Comparison of ENCODE assay signal across 21 mouse cellular contexts in genomic region chr17:7877878-7878277, GRCm38 (mm10). TPM values are rescaled to one million over a fixed set of nuclear protein-coding genes. Genes with fewer than 3 reads are reported as not detected.
DNase-seq lines count a peak whose midpoint lies in the region; ATAC-seq lines count a peak whose summit lies in the region.
"Had no signal": no experiment of that assay in that cellular context is flagged by ENCODE, and none has a peak within 500 bp of the region (broad histone marks: within the 10 kb centered on the region; RNA-seq: fewer than 3 reads in every experiment).

No protein-coding gene starts in this region.

- H3K36me3 ChIP-seq in midbrain, embryonic 11.5 days (ENCODE audit: control insufficient read depth, insufficient read depth, low read length), result no peaks in the 10 kb centered on the region
- H3K36me3 ChIP-seq: embryonic facial prominence, embryonic 15.5 days; forebrain, embryonic 10.5 days; heart, embryonic 10.5 days; hindbrain, embryonic 13.5 days; limb, embryonic 12.5 days; liver, embryonic 15.5 days; stomach, embryonic 15.5 days had no signal

- H3K27ac ChIP-seq in midbrain, embryonic 11.5 days (ENCODE audit: low read depth, low read length), result no peak overlapping the region
- H3K27ac ChIP-seq: embryonic facial prominence, embryonic 15.5 days; forebrain, embryonic 10.5 days; heart, embryonic 10.5 days; hindbrain, embryonic 13.5 days; limb, embryonic 12.5 days; stomach, embryonic 15.5 days had no signal

- no peak for ATAC-seq in midbrain, embryonic 11.5 days (ENCODE audit: low FRiP score)
- ATAC-seq: intestine, postnatal 0 days had no signal

- peaks cover 6% of the 10 kb centered on the region for H3K4me1 ChIP-seq in midbrain, embryonic 11.5 days (ENCODE audit: control insufficient read depth, insufficient read depth, low read length)
- H3K4me1 ChIP-seq: stomach, embryonic 15.5 days had no signal

- no peak overlapping the region for H3K9ac ChIP-seq in midbrain, embryonic 11.5 days (ENCODE audit: low read length)
- H3K9ac ChIP-seq: embryonic facial prominence, embryonic 15.5 days; hindbrain, embryonic 13.5 days; limb, embryonic 12.5 days; liver, embryonic 15.5 days; stomach, embryonic 15.5 days had no signal

- intact Hi-C loops in left cerebral cortex, postnatal 25 days (cut with DNase I), result no loop called here

- no peaks in the 10 kb centered on the region for H3K9me3 ChIP-seq in midbrain, embryonic 11.5 days (ENCODE audit: control insufficient read depth, low read length)
- H3K9me3 ChIP-seq: embryonic facial prominence, embryonic 15.5 days; forebrain, embryonic 10.5 days; heart, embryonic 10.5 days; hindbrain, embryonic 13.5 days; limb, embryonic 12.5 days; liver, embryonic 15.5 days; stomach, embryonic 15.5 days had no signal

- no peak overlapping the region for H3K4me2 ChIP-seq in midbrain, embryonic 11.5 days
- H3K4me2 ChIP-seq: embryonic facial prominence, embryonic 15.5 days; hindbrain, embryonic 13.5 days; limb, embryonic 12.5 days; liver, embryonic 15.5 days; stomach, embryonic 15.5 days had no signal

- no peak overlapping the region for H3K4me3 ChIP-seq in midbrain, embryonic 11.5 days (ENCODE audit: low read depth, low read length)
- H3K4me3 ChIP-seq: embryonic facial prominence, embryonic 15.5 days; forebrain, embryonic 10.5 days; heart, embryonic 10.5 days; hindbrain, embryonic 13.5 days; limb, embryonic 12.5 days; liver, embryonic 15.5 days; stomach, embryonic 15.5 days had no signal

- peak; percentile 10 to 82 for DNase-seq in left cerebral cortex, postnatal 25 days (ENCODE audit: low spot score in 2 of 2)
- DNase-seq in left cerebral cortex, adult 11 months (ENCODE audit: low spot score), result no peak
- DNase-seq in thymus, postnatal 4 days, result peak; percentile 30
- no peak for DNase-seq in thymus, adult 18-20 months
- peak; percentile 87 for DNase-seq in induced T-regulatory cell, adult 2 months (ENCODE audit: low read depth)
- DNase-seq in midbrain, embryonic 11.5 days (ENCODE audit: low spot score, missing footprints), result no peak
- no peak for DNase-seq in Muller cell, postnatal 12 days (ENCODE audit: inconsistent ontology term)
- DNase-seq: cerebellum, adult 9-11 months; gastrocnemius, postnatal 25 days; heart, postnatal 10 days; layer of hippocampus, postnatal 36 days; spleen, adult 18-20 months had no signal

- no peaks in the 10 kb centered on the region for H3K27me3 ChIP-seq in midbrain, embryonic 11.5 days (ENCODE audit: control insufficient read depth, insufficient read depth, low read length)
- H3K27me3 ChIP-seq: embryonic facial prominence, embryonic 15.5 days; hindbrain, embryonic 13.5 days; limb, embryonic 12.5 days; liver, embryonic 15.5 days; stomach, embryonic 15.5 days had no signal

- WGBS in midbrain, embryonic 11.5 days, result 68% methylated on average over 2 of the region's 2 CpGs

RNA-seq across cellular contexts. Expression of gene Tagap, which starts 47.9 kb away (rescaled TPM):
- total RNA-seq in left cerebral cortex, postnatal 25 days (2021), result 1 to 10 TPM; 4.9 to 5.8 TPM
- polyA plus RNA-seq in midbrain, embryonic 11.5 days (2014; fragmentation: Nextera tagmentation; extraction: Ambion mirVana), result 0.48 and 0.58 TPM in 2 replicates

RNA-seq across cellular contexts. Expression of gene Fndc1, which starts 50.8 kb away (rescaled TPM):
- 1 to 10 TPM; 5.9 to 7.0 TPM for total RNA-seq in left cerebral cortex, postnatal 25 days (2021)
- polyA plus RNA-seq in midbrain, embryonic 11.5 days (2014; fragmentation: Nextera tagmentation; extraction: Ambion mirVana), result 0.37 and 0.76 TPM in 2 replicates
- total RNA-seq: monocyte, adult 5-6 weeks had no signal

Comparison
In these comparisons a context has a peak if more than half of its experiments do, and no peak if none do; other contexts are left out.
1. DNase-seq: peak in left cerebral cortex, postnatal 25 days (2 of 2), thymus, postnatal 4 days (single experiment) and induced T-regulatory cell, adult 2 months (single experiment); none in left cerebral cortex, adult 11 months (single experiment), thymus, adult 18-20 months (0 of 2), midbrain, embryonic 11.5 days (single experiment) and Muller cell, postnatal 12 days (single experiment).